Mouse (Mus musculus) forebrain, embryonic 13.5 days (tissue): ENCODE data around the gene Acad8. TPM values are rescaled to one million over a fixed set of nuclear protein-coding genes. Genes with fewer than 3 reads are reported as not detected.

Source experiments
- ATAC-seq: fragments of 200-750 bp; cut with Nextera tagmentation; 2 replicates; pipeline ENCODE4 v1.8.0; 2017
- H3K27ac ChIP-seq: fragments of 300-500 bp; sonication (generic); 2 replicates; pipeline ENCODE4 v1.5.1; 2015; ENCODE audit warnings: inconsistent platforms, mild to moderate bottlenecking, moderate library complexity
- H3K27me3 ChIP-seq: fragments of 300-500 bp; sonication (generic); 2 replicates; pipeline ENCODE4 v1.6.1; 2015; ENCODE audit warnings: mild to moderate bottlenecking, inconsistent platforms
- H3K36me3 ChIP-seq: fragments of 300-500 bp; sonication (generic); 2 replicates; pipeline ENCODE4 v1.6.1; 2015; ENCODE audit warnings: mild to moderate bottlenecking, inconsistent platforms; ENCODE audit not compliant: poor library complexity, severe bottlenecking
- H3K4me1 ChIP-seq: fragments of 300-500 bp; sonication (generic); 2 replicates; pipeline ENCODE4 v1.6.1; 2015; ENCODE audit warnings: inconsistent platforms
- H3K4me2 ChIP-seq: fragments of 300-500 bp; sonication (generic); 2 replicates; pipeline ENCODE4 v1.6.1; 2015; ENCODE audit warnings: inconsistent platforms, mild to moderate bottlenecking, moderate library complexity
- H3K4me3 ChIP-seq: fragments of 300-500 bp; sonication (generic); 2 replicates; pipeline ENCODE4 v1.5.1; 2015; ENCODE audit warnings: mild to moderate bottlenecking, inconsistent platforms
- H3K9ac ChIP-seq: fragments of 300-500 bp; sonication (generic); 2 replicates; pipeline ENCODE4 v1.6.1; 2015; ENCODE audit warnings: mild to moderate bottlenecking, inconsistent platforms
- H3K9me3 ChIP-seq: fragments of 300-500 bp; sonication (generic); replicated peaks from 2 replicates; pipeline ENCODE4 v1.6.1; 2016; ENCODE audit warnings: inconsistent platforms
- WGBS: fragments of 180-500 bp; shearing (Covaris S2); methylation state at CpG from one replicate; pipeline ENCODE4 v1.1.7; 2015; 5-methylcytosine and 5-hydroxymethylcytosine counted together
- polyA plus RNA-seq: library from polyadenylated mRNA; unstranded; fragments of >200 nt; fragmentation: Nextera tagmentation; extraction: Ambion mirVana; gene quantifications from 2 replicates; pipeline ENCODE4 v1.2.1, GENCODE M21; 2015

The Acad8 gene
- polyA plus RNA-seq, 1 experiment from 2014 or later = 38.2 TPM

DNA sequence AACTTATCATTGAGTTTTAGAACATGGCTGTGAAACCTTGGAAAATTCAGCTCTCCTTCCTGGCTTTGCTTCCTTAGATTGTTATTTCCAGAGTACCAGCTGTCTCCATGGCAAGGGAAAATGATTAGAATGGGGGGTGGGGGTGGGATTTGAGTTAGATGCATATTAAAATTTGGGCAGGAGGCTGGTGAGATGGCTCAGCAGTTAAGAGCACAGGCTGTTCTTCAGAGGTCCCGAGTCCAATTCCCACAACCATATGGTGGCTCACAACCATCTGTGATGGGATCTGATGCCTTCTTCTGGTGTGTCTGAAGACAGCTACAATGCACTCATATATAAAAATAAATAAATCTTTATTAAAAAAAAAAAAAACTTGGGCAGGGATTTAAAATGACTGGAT lies 6.6 kb upstream of the Acad8 start:
- Histone ChIP-seq H3K4me1 (peaks cover 8% of the 10 kb centered on the region), H3K4me2 (no peak overlapping the region), H3K27me3 (no peaks in the 10 kb centered on the region), H3K9me3 (no peaks in the 10 kb centered on the region), H3K4me3 (no peak overlapping the region), H3K36me3 (peaks cover 82% of the 10 kb centered on the region), H3K9ac (no peak overlapping the region), H3K27ac (no peak overlapping the region)
- 73% methylated on average over 1 of the region's 1 CpGs for WGBS
- peak; percentile 61 for ATAC-seq

DNA sequence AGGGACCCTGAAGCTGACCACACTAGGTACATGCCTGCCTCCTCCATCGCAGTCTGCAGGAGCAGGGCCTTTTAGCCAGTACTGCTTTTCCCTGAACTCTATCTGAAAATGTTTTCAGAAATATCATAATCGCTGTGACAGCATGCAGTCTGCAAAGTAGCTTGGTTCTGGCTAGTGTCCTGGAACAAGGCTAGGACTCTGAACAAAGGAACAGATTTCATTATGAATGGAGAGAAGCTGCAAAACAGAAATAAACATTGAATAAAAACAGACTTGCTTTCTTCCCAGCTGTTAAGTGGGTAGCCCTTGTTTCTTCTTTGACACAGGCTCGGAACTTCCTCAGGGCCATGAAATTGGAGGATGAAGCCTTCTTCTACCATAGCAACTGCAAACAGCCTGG lies 5.9 kb upstream of the Acad8 start:
- ATAC-seq = no peak
- no peaks in the 10 kb centered on the region for H3K9me3 ChIP-seq
- peaks cover 75% of the 10 kb centered on the region for H3K36me3 ChIP-seq
- H3K27me3 ChIP-seq = no peaks in the 10 kb centered on the region
- 86% methylated on average over 3 of the region's 3 CpGs for WGBS
- H3K9ac ChIP-seq = no peak overlapping the region
- peaks cover 15% of the 10 kb centered on the region for H3K4me1 ChIP-seq
- H3K4me2 ChIP-seq = no peak overlapping the region
- H3K4me3 ChIP-seq = no peak overlapping the region
- H3K27ac ChIP-seq = peak overlapping the region; percentile 55

DNA sequence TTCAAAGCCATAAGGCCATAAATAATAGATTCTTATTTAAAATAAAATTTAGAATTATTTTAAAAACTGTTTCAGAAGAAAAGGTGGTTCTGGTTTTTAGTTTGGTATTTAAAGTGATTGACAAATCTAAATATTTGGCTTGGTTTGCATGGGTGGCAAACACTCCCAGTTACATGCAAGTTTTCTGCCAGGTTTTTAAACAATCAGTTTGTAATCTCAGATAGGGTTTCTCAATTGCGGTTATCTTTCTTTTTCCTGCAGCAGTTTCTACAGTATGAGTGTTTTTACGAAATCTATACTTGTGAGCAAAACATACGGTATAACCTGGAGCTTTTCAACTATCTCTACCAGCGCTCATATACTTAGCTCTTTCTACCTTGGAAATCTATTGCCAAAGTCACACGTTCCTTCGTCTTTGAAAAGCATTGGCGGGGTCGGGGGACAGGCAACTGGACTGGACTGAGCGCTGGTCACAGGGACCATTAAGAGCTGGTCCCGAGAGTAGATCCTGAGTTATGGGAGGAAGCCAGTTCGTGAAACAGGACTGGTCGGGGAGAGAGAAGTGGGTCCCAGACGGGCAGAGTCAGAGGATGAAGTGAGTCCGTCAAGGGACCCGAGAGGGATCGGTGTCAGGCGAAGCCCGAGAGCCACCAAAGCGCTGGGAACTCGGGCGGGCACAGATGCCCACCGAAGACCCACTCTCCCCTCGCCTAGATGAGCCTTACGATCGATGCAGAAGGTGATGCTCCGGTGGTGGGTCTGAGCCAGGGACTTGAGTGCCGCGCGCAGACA lies 501 bp downstream of the Acad8 start:
- WGBS = 4% methylated on average over 29 of the region's 29 CpGs
- Histone ChIP-seq H3K9me3 (no peaks in the 10 kb centered on the region), H3K27me3 (no peaks in the 10 kb centered on the region), H3K4me1 (peaks cover 24% of the 10 kb centered on the region), H3K4me3 (peak overlapping the region; percentile 65), H3K36me3 (peaks cover 13% of the 10 kb centered on the region), H3K4me2 (peak overlapping the region; percentile 88), H3K9ac (peak overlapping the region; percentile 84), H3K27ac (0 out of 2 replicates have a peak overlapping the region, but pooled peaks have one; percentile 31)
- peak; percentile 72; the same call in 1 of the 2 replicates for ATAC-seq

DNA sequence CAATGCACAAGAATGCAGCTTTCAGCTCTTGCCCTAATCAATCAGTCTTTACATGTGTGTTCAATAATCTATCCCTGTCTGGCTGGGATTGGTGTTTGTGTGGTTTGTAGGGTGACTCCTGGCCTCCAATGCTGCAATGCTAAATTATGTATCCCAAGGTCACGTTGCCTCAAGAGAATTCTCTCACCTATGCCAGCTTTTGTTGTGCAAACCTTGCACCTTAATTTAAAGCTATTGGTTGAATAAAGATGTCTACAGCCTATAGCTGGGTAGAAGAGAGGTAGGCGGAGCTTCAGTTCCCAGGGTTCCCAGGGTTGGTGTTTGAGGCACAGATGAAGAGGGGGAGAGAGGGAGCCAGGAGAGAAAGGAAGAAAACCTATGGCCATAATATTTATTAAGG lies 1.9 kb downstream of the Acad8 start:
- Histone ChIP-seq H3K27ac (no peak overlapping the region), H3K36me3 (0 out of 2 replicates have a peak, but pooled peaks cover 3% of the 10 kb centered on the region), H3K4me1 (peaks cover 24% of the 10 kb centered on the region), H3K4me2 (no peak overlapping the region), H3K4me3 (no peak overlapping the region), H3K27me3 (no peaks in the 10 kb centered on the region), H3K9ac (no peak overlapping the region), H3K9me3 (no peaks in the 10 kb centered on the region)
- no peak for ATAC-seq
- WGBS = 96% methylated on average over 2 of the region's 2 CpGs

DNA sequence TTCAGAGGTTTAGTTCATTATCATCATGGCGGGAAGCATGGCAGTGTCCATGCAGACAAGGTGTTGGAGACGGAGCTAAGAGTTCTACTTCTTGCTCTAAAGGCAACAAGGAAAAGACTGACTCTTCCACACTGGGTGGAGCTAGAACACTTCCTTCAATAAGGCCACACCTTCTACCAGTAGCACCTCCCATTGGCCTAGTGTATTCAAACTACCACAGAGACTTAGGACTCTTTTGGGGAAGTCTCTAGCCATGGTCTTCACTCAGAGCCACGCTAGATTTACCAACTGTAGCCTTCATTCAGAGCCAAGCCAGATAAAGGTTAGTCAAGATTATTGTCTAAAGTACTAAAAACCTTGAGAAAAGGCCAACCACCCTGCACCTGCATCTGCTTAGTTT lies 2.3 kb downstream of the Acad8 start:
- Histone ChIP-seq H3K27ac (no peak overlapping the region), H3K36me3 (peaks cover 7% of the 10 kb centered on the region; the same call in 1 of the 2 replicates), H3K9me3 (no peaks in the 10 kb centered on the region), H3K4me3 (no peak overlapping the region), H3K9ac (no peak overlapping the region), H3K4me2 (no peak overlapping the region), H3K4me1 (peaks cover 24% of the 10 kb centered on the region), H3K27me3 (no peaks in the 10 kb centered on the region)
- no peak for ATAC-seq
- 86% methylated on average over 3 of the region's 3 CpGs for WGBS

DNA sequence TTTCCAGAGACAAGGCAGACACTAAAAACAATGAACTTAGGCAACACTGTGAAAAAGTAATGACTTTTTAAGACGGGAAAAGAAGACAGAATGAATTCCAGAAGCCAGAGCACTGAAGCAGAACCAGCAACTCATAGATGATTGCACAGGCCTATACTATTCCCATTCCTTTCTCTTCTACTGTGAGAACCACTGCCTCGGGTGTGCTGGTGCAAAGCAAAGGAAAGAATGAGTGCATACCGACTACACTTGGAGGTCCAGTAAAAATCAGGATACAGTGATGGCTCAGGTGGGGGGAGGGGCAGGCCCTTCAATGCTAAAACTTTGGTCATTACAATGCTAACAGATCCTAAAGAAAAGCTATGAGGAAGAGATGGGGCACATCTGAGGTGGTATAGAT lies 5.5 kb downstream of the Acad8 start:
- Histone ChIP-seq H3K27ac (no peak overlapping the region), H3K9ac (no peak overlapping the region), H3K4me3 (no peak overlapping the region), H3K36me3 (peaks cover 39% of the 10 kb centered on the region), H3K27me3 (no peaks in the 10 kb centered on the region), H3K4me2 (no peak overlapping the region), H3K4me1 (peaks cover 6% of the 10 kb centered on the region), H3K9me3 (no peaks in the 10 kb centered on the region)
- no peak for ATAC-seq
- 83% methylated on average over 3 of the region's 3 CpGs for WGBS

DNA sequence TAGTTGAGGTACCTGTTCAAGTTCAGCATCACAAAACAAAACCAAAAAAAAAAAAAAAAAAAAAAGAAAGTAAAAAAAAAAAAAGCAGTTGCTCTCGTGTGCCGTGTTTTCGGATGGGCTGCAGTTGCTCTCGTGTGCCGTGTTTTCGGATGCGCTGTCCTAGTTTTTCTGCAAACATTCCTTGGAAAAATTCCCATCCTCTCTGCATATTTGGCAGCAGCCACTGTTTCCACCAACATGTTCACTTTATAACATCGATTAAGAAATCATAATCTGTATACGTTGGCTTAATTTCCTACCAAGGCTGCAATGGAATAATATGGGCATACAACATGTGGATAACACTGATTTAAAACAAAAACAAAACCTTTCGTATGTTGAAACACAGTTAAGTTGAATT lies 6.2 kb downstream of the Acad8 start:
- 91% methylated on average over 10 of the region's 10 CpGs for WGBS
- Histone ChIP-seq H3K27ac (no peak overlapping the region), H3K4me1 (peaks cover 3% of the 10 kb centered on the region), H3K9ac (no peak overlapping the region), H3K36me3 (peaks cover 44% of the 10 kb centered on the region), H3K4me2 (no peak overlapping the region), H3K27me3 (no peaks in the 10 kb centered on the region), H3K9me3 (no peaks in the 10 kb centered on the region), H3K4me3 (no peak overlapping the region)
- no peak for ATAC-seq

DNA sequence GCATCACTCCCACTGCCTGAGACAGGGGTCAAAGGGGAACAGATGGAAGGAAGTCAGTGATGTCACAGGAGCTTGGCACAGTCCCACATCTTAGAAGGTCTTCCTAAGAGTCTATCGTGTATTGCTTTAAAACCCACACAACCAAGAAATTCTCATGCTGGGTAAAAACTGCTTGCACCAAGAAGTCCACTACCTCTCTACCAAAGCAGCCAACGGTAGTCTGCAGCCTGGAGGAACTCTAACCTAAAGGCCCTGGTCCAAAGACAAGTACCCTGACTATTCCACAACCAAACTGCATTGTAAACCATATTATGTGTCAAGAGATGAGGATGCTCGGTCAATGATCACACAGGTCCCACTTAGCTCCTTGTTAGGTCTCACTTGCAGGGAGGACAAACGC lies 9.2 kb downstream of the Acad8 start:
- Histone ChIP-seq H3K9ac (no peak overlapping the region), H3K27ac (no peak overlapping the region), H3K4me3 (no peak overlapping the region), H3K9me3 (no peaks in the 10 kb centered on the region), H3K4me1 (no peaks in the 10 kb centered on the region), H3K4me2 (no peak overlapping the region), H3K36me3 (peaks cover 61% of the 10 kb centered on the region), H3K27me3 (no peaks in the 10 kb centered on the region)
- 92% methylated on average over 4 of the region's 4 CpGs for WGBS
- ATAC-seq = no peak

DNA sequence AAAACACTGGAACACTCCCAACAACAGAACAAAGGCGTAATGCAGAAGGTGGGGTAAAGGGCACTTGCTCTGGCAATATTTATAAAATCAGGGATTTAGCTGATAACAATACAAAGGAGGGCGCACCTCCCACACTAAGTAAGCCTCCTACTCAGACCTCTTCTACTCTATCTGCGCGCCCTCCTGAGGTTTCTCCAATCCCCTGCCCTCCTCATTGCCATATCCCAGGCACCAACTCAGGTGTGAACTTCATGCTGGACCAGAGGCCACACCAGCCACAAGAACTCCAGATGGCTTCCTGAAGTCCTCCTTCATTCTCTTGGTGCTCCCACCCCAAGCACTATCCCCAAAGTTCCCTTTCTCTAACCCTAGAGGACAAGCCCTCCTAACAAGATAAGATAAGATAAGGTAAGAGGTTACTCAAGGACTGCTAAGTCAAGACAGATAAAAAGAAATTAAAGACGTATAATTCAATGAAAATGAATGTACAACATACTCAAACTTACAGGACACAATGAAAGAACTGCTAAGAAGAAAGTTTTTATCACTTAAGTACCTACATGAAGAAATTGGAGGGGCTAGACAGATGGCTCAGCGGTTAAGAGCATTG lies 13.6 kb downstream of the Acad8 start:
- Histone ChIP-seq H3K36me3 (peaks cover 60% of the 10 kb centered on the region), H3K27ac (no peak overlapping the region), H3K4me1 (no peaks in the 10 kb centered on the region), H3K9me3 (no peaks in the 10 kb centered on the region), H3K4me3 (no peak overlapping the region), H3K4me2 (no peak overlapping the region), H3K9ac (no peak overlapping the region), H3K27me3 (no peaks in the 10 kb centered on the region)
- 96% methylated on average over 6 of the region's 6 CpGs for WGBS
- no peak for ATAC-seq

DNA sequence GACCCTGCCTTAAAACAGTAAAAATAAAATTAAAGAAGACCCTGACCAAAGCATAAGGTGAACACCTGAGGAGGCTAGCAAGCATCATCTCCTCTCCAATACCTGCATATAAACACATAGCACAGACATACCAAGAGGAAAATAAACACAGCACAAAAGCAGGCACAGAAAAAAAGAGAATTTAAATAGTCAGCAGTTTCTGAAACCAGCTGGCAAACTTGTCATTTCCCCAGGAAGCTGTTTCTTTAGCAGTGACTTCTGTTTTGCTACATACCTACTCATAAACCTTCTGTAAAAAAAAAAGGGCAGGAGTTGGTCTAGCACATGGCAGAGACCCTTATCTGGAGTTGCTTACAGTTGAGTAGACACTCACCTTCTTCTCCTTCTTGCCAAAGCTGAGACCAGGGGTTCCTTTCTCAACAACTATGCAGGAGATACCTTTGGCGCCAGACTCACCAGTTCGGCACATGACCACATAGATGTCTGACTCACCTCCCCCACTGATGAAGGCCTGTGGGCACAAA lies 14.2 kb downstream of the Acad8 start:
- peaks cover 54% of the 10 kb centered on the region for H3K36me3 ChIP-seq
- H3K9me3 ChIP-seq = no peaks in the 10 kb centered on the region
- H3K4me1 ChIP-seq = no peaks in the 10 kb centered on the region
- no peak for ATAC-seq
- no peaks in the 10 kb centered on the region for H3K27me3 ChIP-seq
- H3K4me3 ChIP-seq = no peak overlapping the region
- no peak overlapping the region for H3K27ac ChIP-seq
- H3K9ac ChIP-seq = no peak overlapping the region
- 93% methylated on average over 2 of the region's 2 CpGs for WGBS
- H3K4me2 ChIP-seq = no peak overlapping the region

DNA sequence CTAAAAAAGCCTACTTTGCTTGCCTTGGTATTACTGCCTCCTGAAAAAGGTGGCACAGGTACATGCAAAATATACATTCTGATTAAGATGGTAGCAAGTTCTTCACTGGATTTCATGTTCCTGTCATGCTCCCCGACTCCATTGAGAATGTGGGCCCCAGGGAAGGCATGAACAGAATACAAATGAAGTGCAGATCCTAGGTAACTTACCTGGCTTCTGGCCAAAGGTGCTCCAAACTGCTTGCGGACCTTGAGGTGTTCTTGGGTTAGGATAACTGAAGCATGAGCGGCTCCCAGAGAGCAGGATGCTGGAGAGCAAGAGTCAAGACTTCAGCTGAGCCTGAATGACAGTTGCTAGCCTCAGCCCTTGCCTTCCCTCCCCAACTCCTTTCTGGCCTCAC lies 20.6 kb downstream of the Acad8 start:
- H3K4me1 ChIP-seq = no peaks in the 10 kb centered on the region
- ATAC-seq = no peak
- WGBS = 94% methylated on average over 3 of the region's 3 CpGs
- no peak overlapping the region for H3K4me2 ChIP-seq
- no peaks in the 10 kb centered on the region for H3K9me3 ChIP-seq
- H3K9ac ChIP-seq = no peak overlapping the region
- no peak overlapping the region for H3K4me3 ChIP-seq
- no peaks in the 10 kb centered on the region for H3K27me3 ChIP-seq
- H3K27ac ChIP-seq = no peak overlapping the region
- H3K36me3 ChIP-seq = peaks cover 54% of the 10 kb centered on the region

DNA sequence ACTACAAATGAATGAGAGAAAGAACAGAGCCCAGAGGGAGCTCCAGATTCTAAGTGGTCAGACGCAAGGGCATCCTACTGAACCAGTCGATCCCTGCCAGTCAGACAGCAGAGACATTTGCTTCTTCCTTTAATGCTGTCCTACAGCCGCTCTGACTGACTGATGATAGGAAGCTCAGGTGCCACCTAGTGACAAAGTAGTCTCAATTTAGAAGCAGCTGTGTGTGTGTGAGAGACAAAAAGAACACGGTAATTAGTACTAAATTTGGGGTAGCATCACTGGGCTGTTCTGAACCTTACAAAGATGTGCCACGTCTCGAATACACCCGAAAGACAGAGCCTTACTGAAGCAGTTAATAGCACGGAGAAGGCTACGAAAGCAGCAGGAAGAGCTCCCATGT lies 21.6 kb downstream of the Acad8 start:
- ATAC-seq = no peak
- Histone ChIP-seq H3K27me3 (no peaks in the 10 kb centered on the region), H3K36me3 (peaks cover 54% of the 10 kb centered on the region), H3K4me3 (no peak overlapping the region), H3K9ac (no peak overlapping the region), H3K4me2 (no peak overlapping the region), H3K9me3 (no peaks in the 10 kb centered on the region), H3K27ac (no peak overlapping the region), H3K4me1 (no peaks in the 10 kb centered on the region)
- WGBS = 88% methylated on average over 9 of the region's 9 CpGs
